Mouse (Mus musculus) midbrain, embryonic 16.5 days (tissue): Measurements from ENCODE around the gene Kalrn. TPM values are rescaled to one million over a fixed set of nuclear protein-coding genes. Genes with fewer than 3 reads are reported as not detected.
"Not testable (repeated sequence)": the region's sequence is repeated elsewhere in the genome, so short reads cannot be mapped to it uniquely, and the experiment has no call there.

Source experiments
- ATAC-seq: fragments of 200-750 bp; cut with Nextera tagmentation; 2 replicates; pipeline ENCODE4 v1.8.0; 2017; ENCODE audit warnings: moderate TSS enrichment
- H3K27ac ChIP-seq: fragments of 300-500 bp; sonication (generic); 2 replicates; pipeline ENCODE4 v1.5.1; 2014; ENCODE audit warnings: mild to moderate bottlenecking, low read length, mixed read lengths
- H3K27me3 ChIP-seq: fragments of 300-500 bp; sonication (generic); 2 replicates; pipeline ENCODE4 v1.6.1; 2014; ENCODE audit warnings: low read depth, low read length, mixed read lengths; ENCODE audit not compliant: control insufficient read depth, insufficient read depth
- H3K36me3 ChIP-seq: fragments of 300-500 bp; sonication (generic); 2 replicates; pipeline ENCODE4 v1.6.1; 2014; ENCODE audit warnings: mild to moderate bottlenecking, low read length, moderate library complexity, mixed read lengths; ENCODE audit not compliant: control insufficient read depth, insufficient read depth
- H3K4me1 ChIP-seq: fragments of 300-500 bp; sonication (generic); 2 replicates; pipeline ENCODE4 v1.6.1; 2014; ENCODE audit warnings: mild to moderate bottlenecking, low read length, mixed read lengths; ENCODE audit not compliant: control insufficient read depth, insufficient read depth
- H3K4me2 ChIP-seq: fragments of 300-500 bp; sonication (generic); 2 replicates; pipeline ENCODE4 v1.6.1; 2014; ENCODE audit warnings: mild to moderate bottlenecking, low read length, mixed read lengths
- H3K4me3 ChIP-seq: fragments of 300-500 bp; sonication (generic); 2 replicates; pipeline ENCODE4 v1.5.1; 2014; ENCODE audit warnings: low read depth, mild to moderate bottlenecking, low read length, moderate library complexity, mixed read lengths
- H3K9ac ChIP-seq: fragments of 300-500 bp; sonication (generic); 2 replicates; pipeline ENCODE4 v1.6.1; 2014; ENCODE audit warnings: low read depth, low read length, mixed read lengths
- H3K9me3 ChIP-seq: fragments of 300-500 bp; sonication (generic); replicated peaks from 2 replicates; pipeline ENCODE4 v1.6.1; 2014; ENCODE audit warnings: mild to moderate bottlenecking, low read length, mixed read lengths; ENCODE audit not compliant: control insufficient read depth, poor library complexity, severe bottlenecking
- WGBS: fragments of 180-500 bp; shearing (Covaris S2); extraction: QIAGEN DNeasy Blood & Tissue Kit; methylation state at CpG from one replicate; pipeline ENCODE4 v1.1.7; 2014; 5-methylcytosine and 5-hydroxymethylcytosine counted together
- polyA plus RNA-seq: library from polyadenylated mRNA; unstranded; fragments of >200 nt; fragmentation: Nextera tagmentation; extraction: Ambion mirVana; gene quantifications from 2 replicates; pipeline ENCODE4 v1.2.1, GENCODE M21; 2015

Kalrn gene
- polyA plus RNA-seq, 1 experiment from 2014 or later, result 31.3 TPM

GRCm38 (mm10) chr16:34305586-34305985, 267.7 kb downstream of the Kalrn start:
- Histone ChIP-seq H3K27ac (no peak overlapping the region), H3K4me3 (no peak overlapping the region), H3K9ac (no peak overlapping the region), H3K27me3 (no peaks in the 10 kb centered on the region), H3K4me2 (no peak overlapping the region), H3K4me1 (no peaks in the 10 kb centered on the region), H3K9me3 (no peaks in the 10 kb centered on the region), H3K36me3 (0 out of 2 replicates have a peak, but pooled peaks cover 13% of the 10 kb centered on the region)
- ATAC-seq, result no peak
- WGBS, result 68% methylated on average over 4 of the region's 4 CpGs

GRCm38 (mm10) chr16:34303818-34304217, 269.5 kb downstream of the Kalrn start:
- 71% methylated on average over 4 of the region's 4 CpGs for WGBS
- not testable (repeated sequence) for H3K4me3 ChIP-seq, ATAC-seq, H3K4me2 ChIP-seq, H3K9ac ChIP-seq, H3K27ac ChIP-seq, H3K9me3 ChIP-seq, H3K27me3 ChIP-seq, H3K4me1 ChIP-seq
- H3K36me3 ChIP-seq, result 0 out of 2 replicates have a peak, but pooled peaks cover 13% of the 10 kb centered on the region

GRCm38 (mm10) chr16:34302503-34302902, 270.8 kb downstream of the Kalrn start:
- Histone ChIP-seq H3K36me3 (0 out of 2 replicates have a peak, but pooled peaks cover 12% of the 10 kb centered on the region), H3K27ac (no peak overlapping the region), H3K9ac (no peak overlapping the region), H3K9me3 (no peaks in the 10 kb centered on the region), H3K4me2 (no peak overlapping the region), H3K27me3 (no peaks in the 10 kb centered on the region), H3K4me1 (peaks cover 5% of the 10 kb centered on the region; the same call in 1 of the 2 replicates), H3K4me3 (no peak overlapping the region)
- ATAC-seq, result no peak
- WGBS, result 80% methylated on average over 1 of the region's 1 CpGs

DNA sequence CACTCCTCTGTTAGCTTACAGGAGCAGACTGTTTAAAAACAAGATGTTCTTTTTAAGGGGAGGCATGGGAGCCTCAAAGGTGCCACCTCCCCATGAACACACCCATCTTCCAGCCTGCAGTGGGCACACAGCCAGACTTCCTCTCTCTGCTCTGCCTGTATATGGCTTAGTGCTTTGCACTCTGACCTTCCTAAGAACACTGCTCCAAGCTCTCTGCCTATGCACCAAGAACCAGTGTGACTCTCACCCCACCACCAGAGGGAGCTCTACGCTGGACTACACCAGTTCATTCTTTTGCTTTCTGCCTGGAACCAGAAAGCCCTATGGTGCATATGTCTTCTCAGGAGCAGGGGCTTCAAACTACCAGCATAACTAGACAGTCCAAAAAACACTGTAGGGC, 271.3 kb downstream of the Kalrn start:
- 87% methylated on average over 1 of the region's 1 CpGs for WGBS

GRCm38 (mm10) chr16:34299226-34299625, 274.1 kb downstream of the Kalrn start:
- ATAC-seq, result no peak
- WGBS, result 84% methylated on average over 2 of the region's 2 CpGs

More for the DNA sequence above, 271.3 kb downstream of the Kalrn start:
- Histone ChIP-seq H3K27me3 (no peaks in the 10 kb centered on the region), H3K4me2 (no peak overlapping the region), H3K9me3 (no peaks in the 10 kb centered on the region), H3K36me3 (0 out of 2 replicates have a peak, but pooled peaks cover 8% of the 10 kb centered on the region), H3K4me1 (peaks cover 5% of the 10 kb centered on the region; the same call in 1 of the 2 replicates), H3K4me3 (no peak overlapping the region), H3K27ac (no peak overlapping the region), H3K9ac (no peak overlapping the region)
- ATAC-seq, result no peak

GRCm38 (mm10) chr16:34297911-34298682, 275.2 kb downstream of the Kalrn start:
- H3K27me3 ChIP-seq, result no peaks in the 10 kb centered on the region
- 45% methylated on average over 5 of the region's 5 CpGs for WGBS
- H3K4me3 ChIP-seq, result no peak overlapping the region
- H3K9ac ChIP-seq, result no peak overlapping the region
- peaks cover 5% of the 10 kb centered on the region; the same call in 1 of the 2 replicates for H3K4me1 ChIP-seq
- peaks cover 6% of the 10 kb centered on the region for H3K36me3 ChIP-seq
- H3K9me3 ChIP-seq, result no peaks in the 10 kb centered on the region
- no peak for ATAC-seq
- H3K27ac ChIP-seq, result no peak overlapping the region
- no peak overlapping the region for H3K4me2 ChIP-seq

More at GRCm38 (mm10) chr16:34299226-34299625, 274.1 kb downstream of the Kalrn start:
- Histone ChIP-seq H3K27ac (no peak overlapping the region), H3K4me1 (peaks cover 5% of the 10 kb centered on the region; the same call in 1 of the 2 replicates), H3K9ac (no peak overlapping the region), H3K9me3 (no peaks in the 10 kb centered on the region), H3K4me2 (no peak overlapping the region), H3K36me3 (peaks cover 7% of the 10 kb centered on the region; the same call in 1 of the 2 replicates), H3K4me3 (no peak overlapping the region), H3K27me3 (no peaks in the 10 kb centered on the region)

GRCm38 (mm10) chr16:34294568-34294967, 278.8 kb downstream of the Kalrn start:
- H3K4me3 ChIP-seq, result no peak overlapping the region
- H3K9ac ChIP-seq, result no peak overlapping the region
- H3K27me3 ChIP-seq, result no peaks in the 10 kb centered on the region
- no peak for ATAC-seq
- H3K4me1 ChIP-seq, result peaks cover 5% of the 10 kb centered on the region; the same call in 1 of the 2 replicates
- no peaks in the 10 kb centered on the region for H3K9me3 ChIP-seq
- no peak overlapping the region for H3K27ac ChIP-seq
- no peak overlapping the region for H3K4me2 ChIP-seq
- 83% methylated on average over 6 of the region's 6 CpGs for whole genome bisulfite sequencing
- peaks cover 10% of the 10 kb centered on the region for H3K36me3 ChIP-seq

DNA sequence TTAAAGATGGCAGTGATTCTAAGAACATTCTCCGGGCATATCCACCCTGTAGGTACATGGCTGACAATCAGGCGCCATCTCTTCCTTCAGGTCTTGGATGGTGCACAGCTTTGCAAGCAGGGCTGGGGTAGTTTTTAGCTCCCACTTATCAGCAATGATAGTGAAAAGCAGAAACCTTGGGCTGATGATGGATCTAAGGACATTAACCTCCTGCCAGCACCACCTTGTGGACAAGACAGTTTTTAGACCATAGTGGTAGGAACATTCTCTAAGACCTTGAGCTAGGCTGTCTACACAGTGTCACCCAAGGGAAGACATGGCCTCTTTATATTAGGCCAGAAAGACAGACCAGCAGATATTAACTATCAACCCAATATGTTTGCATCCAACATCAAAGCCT, 279.7 kb downstream of the Kalrn start:
- Histone ChIP-seq H3K4me3 (no peak overlapping the region), H3K9ac (no peak overlapping the region), H3K27me3 (no peaks in the 10 kb centered on the region), H3K27ac (no peak overlapping the region), H3K4me1 (peaks cover 2% of the 10 kb centered on the region; the same call in 1 of the 2 replicates), H3K36me3 (peaks cover 10% of the 10 kb centered on the region), H3K9me3 (no peaks in the 10 kb centered on the region), H3K4me2 (no peak overlapping the region)
- 94% methylated on average over 2 of the region's 2 CpGs for WGBS
- no peak for ATAC-seq

- ATAC-seq, result no peak
- Histone ChIP-seq H3K27ac (no peak overlapping the region), H3K9me3 (no peaks in the 10 kb centered on the region), H3K36me3 (peaks cover 9% of the 10 kb centered on the region), H3K4me2 (no peak overlapping the region), H3K27me3 (no peaks in the 10 kb centered on the region), H3K9ac (no peak overlapping the region), H3K4me1 (no peaks in the 10 kb centered on the region), H3K4me3 (no peak overlapping the region)
- 48% methylated on average over 7 of the region's 7 CpGs for WGBS
These were observed 283.7 kb downstream of the Kalrn start for GRCm38 (mm10) chr16:34289583-34289982.
